Mouse (Mus musculus) adrenal gland (tissue): Measurements from ENCODE around the gene Prr36.

Experiments
- intact Hi-C: fragments of 180-260 bp; cut with DNase I; formaldehyde crosslinking; loops from one replicate; pipeline ENCODE4 v1.15.1; 2025
- long read RNA-seq, 2 experiments: library from polyadenylated mRNA; unstranded; transcript quantifications; one replicate each; pipeline ENCODE4 v2.0.0; 2020; ENCODE audit warnings: borderline replicate concordance in 1 of 2; ENCODE audit not compliant: insufficient replicate concordance in 1 of 2

Gene Prr36
- long read RNA-seq, experiment 1, partial matches to known transcripts: 2 of 3 reads
- long read RNA-seq, experiment 1, other reads (novel, unspliced or antisense): 1 of 3 reads
- long read RNA-seq, experiment 2: 0 reads

DNA sequence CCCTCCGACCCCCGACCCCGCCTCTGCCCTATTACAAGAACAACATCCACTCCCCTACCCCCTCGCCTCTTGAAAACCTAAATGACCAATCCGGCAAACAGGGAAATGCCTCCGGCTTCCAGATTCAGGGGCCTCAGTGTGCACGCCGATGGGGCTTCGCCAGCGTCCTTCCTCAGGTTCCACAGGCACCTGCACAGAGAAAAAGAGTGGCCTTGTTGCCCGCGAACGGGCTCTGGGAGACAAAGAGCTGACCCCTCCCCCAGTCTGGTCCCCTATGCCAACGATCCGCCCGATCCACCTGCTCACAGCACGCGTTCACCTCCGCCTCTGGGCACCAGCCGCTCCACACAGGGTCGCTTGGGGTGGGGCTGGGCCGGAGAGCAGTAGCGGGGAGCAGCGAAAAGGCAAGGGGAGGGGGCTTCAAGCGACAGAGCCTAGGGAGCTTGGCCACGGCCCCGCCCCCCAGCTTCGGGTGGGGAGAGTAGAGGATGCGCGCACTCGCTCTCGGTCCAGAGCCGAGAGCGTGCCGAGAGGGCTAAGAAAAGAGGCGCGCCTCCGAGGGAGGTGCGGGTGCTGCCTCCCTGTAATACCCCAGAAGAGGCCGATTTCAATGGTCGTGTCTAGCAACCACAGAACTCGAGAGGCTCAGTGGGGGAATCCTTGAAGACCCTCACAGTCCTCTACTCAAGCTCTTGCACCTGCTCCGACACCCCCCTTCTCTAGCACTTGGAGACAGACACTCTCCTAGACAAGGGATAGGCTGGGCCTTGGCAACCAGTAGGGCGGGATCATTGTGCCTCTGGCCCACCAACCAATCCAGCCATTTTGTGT lies at the start of gene Prr36:
Gene Prr36, minus strand, starts transcription at position 669 of the 831 bp plus-strand sequence.
- intact Hi-C loops: no loop called here

DNA sequence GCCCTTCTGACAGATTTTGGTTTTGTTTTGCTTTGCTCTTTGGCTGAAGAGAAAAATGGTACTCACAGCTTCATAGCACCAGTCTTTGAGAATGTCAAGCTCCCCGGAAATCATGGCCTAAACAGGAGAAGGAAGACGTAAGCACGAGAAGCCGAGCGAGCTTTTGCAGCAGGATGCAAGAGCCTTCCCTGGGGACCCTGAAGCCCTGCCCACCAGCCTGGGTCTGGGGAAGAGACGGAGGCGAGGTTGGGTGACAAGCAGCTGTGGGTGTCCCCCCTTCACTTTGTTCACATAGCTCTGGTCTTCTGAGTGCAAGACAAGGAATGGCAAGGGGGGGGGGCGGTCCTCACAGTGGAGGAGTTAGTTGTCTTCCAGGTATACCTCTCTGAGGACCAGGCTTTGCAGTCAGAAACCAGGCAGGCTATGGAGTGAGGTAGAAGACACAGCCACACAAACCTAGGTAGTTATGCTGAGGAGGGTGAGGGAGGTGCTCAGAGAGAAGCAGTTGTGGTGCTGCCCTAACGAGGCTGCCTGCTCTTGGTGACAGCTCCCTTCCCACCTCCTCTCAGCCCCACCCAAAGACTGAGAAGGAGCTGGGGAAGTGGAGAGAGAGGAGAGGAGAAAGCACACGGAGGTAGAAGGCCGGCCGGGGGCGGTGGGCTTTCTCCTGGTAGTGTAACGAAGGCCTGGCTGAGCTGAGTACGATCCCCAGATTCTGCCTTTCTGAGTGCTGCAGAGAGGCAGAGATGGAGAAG lies 48.1 kb upstream of the Prr36 start:
- intact Hi-C loops: loop anchor here (10.0 kb wide), 1 partner anchor 249 kb away; no protein-coding TSS in a partner anchor

DNA sequence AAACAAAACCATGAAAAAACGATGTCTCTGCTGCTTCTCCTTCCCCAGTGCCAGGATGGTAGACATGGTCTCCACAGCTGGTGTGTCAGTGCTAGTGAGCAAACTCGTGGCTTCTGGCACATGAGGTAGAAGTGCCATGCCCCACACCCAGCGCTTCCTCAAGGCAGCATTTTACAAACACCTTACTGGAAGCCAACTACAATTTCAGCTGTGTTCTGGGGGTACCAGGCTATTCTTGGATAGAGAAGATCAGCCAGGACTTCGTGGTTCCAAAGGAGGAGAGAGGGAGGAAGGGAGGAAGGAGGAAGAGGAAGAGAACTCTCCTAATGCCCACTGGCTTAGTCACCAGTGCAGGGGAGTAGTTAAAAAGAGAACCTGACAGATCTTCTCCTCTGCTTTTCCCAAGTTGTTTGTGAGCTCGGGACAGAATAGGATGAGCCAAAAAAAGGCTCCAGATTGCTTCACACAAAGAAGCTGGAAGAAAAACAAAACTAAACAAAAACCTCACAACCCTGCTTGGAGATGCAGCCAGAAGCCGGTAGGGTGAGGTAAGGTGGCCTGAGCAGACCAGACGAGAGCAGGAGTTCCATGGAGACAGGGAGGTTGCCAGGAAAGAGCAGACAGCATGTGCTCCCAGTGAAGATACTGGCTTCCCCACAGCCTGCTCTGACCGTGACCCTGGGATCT lies 46.0 kb upstream of the Prr36 start:
- intact Hi-C loops: loop anchor here (10.0 kb wide), 1 partner anchor 252 kb away; no protein-coding TSS in a partner anchor

DNA sequence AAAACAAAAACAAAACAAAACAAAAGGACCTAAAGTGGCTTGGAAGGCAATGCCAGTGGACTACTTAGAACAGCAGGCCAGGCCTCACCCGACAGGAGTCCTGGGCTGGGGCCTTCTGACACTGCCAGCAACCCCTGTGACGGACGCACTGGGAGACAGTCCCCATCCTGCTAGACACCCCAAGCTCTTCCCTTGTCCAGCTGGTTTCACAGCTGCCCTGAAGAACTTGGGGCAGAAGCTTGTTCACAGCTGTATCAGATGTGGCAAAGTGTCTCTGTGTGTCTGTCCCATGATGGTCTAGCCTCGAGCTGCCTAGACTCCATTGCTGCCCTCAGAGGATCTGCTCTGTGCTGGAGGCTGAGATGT lies 42.5 kb upstream of the Prr36 start:
- intact Hi-C loops: loop anchor here (1.0 to 10.0 kb wide), 5 partner anchors 15 to 415 kb away; no protein-coding TSS in a partner anchor

DNA sequence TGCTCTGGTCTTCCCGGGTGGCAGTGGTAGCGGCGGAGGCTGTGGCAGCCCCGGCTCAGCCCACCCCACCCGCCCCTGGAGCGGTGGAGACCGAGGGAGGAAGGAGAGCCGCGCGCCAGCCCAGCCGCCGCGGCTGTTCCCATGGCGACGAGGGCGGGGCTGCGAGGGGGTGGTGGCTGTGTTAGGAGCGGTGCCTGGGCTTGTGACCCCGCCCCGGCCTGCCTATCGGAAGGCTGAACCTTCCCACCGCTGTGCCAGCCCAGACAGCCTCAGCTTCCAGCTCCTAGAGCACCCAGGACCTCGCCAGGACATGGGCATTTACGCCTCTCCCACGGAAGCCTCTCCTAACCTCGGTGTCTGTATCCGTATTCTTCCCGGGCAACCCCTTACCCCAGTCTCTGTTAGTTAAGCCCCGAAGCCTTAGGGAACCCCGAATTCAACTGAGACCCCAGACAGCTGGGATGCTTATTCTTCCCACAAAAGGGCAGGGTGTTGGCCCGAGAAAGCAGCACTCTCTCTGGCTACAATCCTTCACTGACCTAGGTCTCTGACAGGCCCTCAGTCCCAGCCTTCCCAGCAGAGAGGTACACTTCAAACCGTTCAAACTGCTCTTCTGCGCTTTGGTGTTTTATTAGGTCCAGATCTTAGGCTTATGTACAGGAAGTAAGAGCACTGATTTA lies 42.0 kb upstream of the Prr36 start, which contains the start of gene Ctxn1:
Gene Ctxn1, minus strand, starts transcription at position 150 of the 680 bp plus-strand sequence.
- intact Hi-C loops: loop anchor here (1.0 to 10.0 kb wide), 4 partner anchors 15 to 416 kb away; no protein-coding TSS in a partner anchor

DNA sequence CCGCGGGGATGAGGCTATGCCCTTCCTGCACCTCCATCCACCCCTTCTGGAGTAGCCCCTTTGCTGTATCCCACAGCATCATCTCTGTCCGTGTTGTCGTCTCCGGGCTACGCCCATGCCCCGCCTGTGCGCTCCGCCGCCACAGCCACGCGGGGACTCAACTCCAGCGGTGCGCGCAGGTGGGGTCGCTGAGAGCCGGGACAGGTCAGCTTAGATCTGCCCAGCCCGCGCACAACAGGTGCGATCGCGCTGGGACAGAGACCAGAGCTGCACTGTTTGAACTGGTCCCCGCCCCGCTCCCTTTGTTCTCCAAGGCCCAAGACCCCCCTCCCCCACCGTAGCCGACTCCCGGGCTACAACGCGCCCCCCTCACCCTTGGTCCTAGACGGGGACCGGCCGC lies 41.4 kb upstream of the Prr36 start:
- intact Hi-C loops: loop anchor here (1.0 to 10.0 kb wide), 4 partner anchors 16 to 416 kb away; no protein-coding TSS in a partner anchor

DNA sequence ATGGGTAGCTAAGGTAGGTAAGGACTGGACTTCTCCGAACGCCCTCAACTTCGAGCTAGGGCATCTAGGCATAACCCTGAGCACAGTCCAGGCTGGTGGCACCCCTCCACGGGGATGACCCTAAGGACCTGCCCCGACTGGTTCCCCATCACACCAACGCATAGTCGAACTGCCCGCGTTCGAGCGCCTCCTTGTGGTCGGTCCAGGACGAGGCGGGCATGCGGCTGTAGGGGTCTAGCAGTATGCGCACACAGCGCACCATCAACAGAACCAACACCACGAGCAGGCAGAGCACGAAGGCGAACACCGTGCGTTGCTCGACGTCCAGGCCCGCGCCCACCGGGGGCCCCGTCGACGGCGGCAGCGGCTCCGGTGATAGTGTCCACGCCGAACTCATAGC lies 41.0 kb upstream of the Prr36 start:
- intact Hi-C loops: loop anchor here (5.0 to 10.0 kb wide), 3 partner anchors 66 to 417 kb away; no protein-coding TSS in a partner anchor

DNA sequence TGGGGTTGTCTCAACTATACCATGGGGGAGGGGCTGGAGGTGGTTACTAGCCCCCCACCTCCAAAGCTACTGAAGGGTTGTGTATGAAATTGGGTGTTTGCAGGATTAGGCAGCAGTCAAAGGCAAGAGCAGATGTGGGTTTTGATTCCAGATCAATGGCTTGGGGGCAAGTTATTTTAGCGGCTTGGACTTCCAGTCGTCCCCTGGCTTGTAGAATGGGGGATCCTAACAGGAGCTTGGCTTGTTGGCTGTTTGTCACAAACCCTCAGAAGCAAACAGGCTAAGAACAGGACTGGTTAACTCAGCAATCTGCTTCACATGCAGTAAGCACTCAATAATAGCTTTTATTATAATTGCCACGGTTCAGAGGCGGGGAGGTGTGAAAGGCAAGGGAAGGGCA lies 40.1 kb upstream of the Prr36 start:
- intact Hi-C loops: loop anchor here (5.0 to 10.0 kb wide), 3 partner anchors 65 to 417 kb away; no protein-coding TSS in a partner anchor

DNA sequence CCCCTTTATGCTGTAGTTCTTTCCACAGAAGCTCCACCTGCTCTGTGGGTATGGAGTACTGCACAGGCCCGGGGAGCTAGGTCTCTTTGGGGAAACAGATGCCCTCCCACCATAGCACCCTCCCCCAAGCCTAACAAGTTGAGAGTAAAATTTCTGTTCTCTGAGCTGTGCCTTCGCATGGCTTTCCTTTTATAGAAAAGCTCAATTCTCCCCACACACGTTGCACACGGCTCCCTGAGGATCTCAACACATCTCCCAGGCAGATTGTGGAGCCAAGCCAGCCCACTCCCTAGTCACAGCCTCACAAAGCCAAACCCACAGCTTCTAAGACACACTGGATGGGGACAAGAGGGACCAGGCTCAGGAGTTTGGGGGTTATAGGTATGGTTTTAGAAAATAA lies 39.7 kb upstream of the Prr36 start:
- intact Hi-C loops: loop anchor here (5.0 to 10.0 kb wide), 3 partner anchors 65 to 418 kb away; no protein-coding TSS in a partner anchor

DNA sequence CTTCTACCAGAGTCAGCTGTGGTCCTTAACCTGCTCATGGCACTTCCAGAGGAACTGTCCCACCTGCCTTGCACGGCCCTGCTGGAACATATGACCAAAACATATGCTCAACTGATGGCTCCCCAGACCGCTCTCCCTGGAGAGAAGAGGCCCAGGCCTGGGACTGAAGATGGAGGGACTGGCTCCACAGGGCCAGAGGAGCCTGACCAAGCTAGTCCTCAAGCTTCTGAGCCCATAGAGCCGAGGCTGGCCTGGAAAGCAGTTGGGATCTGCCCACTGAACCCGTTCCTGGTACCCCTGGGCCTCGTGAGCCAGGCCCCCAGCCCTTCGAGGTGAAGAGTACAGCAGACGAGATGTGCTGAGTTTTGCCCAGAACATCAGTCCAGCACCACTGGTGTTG lies 38.2 kb upstream of the Prr36 start:
- intact Hi-C loops: loop anchor here (5.0 to 10.0 kb wide), 3 partner anchors 63 to 419 kb away; no protein-coding TSS in a partner anchor

DNA sequence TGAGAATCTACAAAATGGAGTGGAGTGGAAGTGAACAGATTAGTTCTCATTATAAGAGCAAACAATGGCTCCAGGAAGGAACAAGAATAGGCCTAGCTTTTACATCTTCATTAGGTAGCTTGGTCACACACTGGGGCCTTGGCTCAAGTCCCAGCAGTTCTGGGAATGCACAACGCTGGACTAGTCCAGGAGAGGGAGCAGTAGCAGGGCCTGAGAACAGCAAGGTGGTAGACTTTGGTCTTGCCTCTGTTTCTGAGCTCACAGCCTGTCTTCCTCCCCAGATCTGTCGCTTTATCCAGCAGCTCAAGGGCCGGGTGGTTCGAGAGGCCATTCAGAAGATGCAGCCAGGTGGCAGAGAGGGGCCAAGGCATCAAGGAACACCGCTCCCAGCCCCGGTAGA lies 36.7 kb upstream of the Prr36 start:
- intact Hi-C loops: loop anchor here (5.0 to 10.0 kb wide), 2 partner anchors 68 to 421 kb away; no protein-coding TSS in a partner anchor

DNA sequence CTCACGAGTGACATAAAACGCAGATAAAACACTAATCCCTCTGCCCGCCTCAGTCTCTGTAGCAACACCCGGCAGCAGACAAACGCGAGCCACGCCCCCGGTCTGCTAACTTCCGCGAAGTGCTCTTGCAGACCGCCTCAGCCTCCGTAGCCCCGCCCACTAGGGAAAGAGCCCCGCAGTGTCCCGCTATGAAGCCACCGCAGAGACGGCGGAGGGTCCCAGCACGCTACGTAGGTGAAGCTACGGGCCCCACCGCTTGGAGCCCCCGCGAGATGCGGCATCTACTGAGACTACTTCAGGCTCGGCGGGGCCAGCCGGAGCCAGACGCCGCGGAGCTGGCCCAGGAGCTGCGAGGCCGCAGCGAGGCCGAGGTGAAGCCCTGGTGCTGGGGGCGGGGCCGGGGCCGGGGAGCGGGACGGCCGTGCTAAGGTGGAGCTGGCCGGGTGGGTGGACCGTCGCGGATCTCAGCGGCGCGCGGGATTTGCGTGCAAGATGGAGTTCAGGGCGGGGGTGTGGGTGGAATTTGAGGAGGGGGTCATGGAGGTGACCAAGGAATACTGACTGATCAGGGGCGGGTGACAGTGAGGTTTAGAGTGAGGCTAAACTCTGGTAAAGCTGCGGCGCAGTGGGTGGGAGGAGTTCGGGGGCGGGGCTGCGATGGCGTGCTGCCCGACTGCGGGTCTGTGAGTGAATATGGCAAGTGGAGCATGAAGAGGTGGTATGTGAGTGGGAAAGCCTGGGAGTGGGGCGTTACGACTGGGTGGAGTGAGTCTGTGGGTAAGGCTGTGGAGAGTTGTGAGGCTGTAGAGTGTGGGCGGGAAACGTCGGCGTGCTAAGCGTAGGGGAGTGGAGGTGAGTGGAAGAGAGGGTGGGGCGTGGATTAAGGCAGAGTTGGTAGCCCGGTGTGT lies 35.9 kb upstream of the Prr36 start, which contains the start of gene Snapc2:
Gene Snapc2, plus strand, starts transcription at position 147 of the 908 bp plus-strand sequence.
- intact Hi-C loops: loop anchor here (5.0 to 10.0 kb wide), 2 partner anchors 69 to 422 kb away; no protein-coding TSS in a partner anchor

DNA sequence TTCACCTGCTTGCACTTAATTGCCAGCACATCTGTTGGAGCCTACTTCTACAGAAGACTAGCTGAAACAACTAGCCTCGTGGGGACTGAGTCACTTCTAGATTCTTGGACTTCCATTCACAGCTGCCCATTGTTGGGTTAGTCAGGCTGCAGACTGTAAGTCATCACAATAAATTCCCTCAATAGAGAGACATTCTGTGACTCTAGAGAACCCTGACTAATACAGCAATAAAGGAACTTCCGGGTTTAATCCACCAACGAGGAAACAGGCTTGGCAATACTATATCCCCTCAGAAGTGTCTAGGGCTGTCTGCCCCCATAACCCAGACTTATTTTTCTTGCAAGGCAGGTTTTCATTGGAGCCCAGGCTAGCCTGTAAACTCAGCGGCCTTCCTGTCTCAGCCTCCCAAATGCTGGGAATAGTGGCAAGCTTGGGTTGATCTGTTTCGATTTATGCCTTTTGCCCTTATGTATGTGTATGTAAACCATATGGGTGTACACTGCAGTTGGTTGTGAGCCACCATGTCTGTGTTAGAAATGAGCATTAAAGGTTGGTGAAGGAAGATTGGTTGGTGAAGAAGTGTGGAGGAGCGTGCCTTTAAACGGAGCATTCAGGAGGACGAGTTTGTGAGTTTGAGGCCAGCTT lies 35.0 kb upstream of the Prr36 start:
- intact Hi-C loops: loop anchor here (5.0 to 10.0 kb wide), 2 partner anchors 70 to 423 kb away; no protein-coding TSS in a partner anchor

DNA sequence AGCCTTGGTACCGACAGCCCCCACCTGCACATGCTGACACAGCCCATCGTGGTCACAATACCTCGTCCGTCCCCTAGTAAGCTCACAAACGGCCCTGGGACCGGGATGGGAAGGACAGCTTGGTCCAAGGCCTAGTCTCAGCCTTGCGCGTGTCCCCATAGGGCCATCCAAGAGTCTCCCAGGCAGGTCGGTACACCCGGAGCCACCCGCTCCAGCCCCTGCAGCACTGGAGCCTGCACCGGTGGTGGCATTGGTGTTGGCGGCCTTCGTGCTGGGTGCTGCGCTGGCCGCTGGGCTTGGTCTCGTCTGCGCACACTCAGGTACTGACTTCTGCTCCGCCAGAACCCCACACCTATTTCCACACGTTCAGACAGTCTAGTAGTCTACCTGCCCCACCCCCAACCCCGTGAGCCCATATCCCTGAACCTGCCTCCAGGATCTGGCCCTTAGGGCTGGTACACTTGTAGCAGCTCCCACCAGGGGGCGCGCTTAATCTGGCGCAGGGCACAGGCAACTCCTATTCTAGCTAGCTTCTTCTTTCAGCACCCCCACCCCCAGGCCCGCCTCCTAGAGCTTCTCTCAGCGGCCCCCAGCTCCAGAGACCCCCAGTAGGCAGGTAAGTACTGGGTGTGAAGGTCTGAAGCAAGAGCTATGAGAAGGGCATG lies 33.2 kb upstream of the Prr36 start:
- intact Hi-C loops: loop anchor here (5.0 to 10.0 kb wide), 2 partner anchors 72 to 424 kb away; no protein-coding TSS in a partner anchor

DNA sequence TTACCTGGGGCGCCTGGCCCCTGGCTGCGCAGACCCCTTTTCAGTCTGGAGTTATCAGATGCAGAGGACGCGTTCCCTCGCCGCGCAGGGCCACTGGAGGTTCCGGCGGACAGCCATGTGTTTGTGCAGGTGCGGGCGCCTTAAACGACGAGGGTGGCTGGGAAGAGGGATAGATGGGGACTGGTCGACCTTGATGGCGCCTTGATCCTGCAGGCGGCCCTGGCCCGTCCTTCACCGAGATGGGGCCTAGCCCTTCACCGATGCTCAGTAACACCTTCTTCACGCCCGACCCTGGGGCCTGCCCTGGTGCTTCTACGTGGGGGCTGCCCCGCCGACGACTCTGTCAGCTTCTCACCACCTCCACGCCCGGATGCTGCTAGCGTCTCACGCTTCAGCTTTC lies 32.0 kb upstream of the Prr36 start:
- intact Hi-C loops: no loop called here

DNA sequence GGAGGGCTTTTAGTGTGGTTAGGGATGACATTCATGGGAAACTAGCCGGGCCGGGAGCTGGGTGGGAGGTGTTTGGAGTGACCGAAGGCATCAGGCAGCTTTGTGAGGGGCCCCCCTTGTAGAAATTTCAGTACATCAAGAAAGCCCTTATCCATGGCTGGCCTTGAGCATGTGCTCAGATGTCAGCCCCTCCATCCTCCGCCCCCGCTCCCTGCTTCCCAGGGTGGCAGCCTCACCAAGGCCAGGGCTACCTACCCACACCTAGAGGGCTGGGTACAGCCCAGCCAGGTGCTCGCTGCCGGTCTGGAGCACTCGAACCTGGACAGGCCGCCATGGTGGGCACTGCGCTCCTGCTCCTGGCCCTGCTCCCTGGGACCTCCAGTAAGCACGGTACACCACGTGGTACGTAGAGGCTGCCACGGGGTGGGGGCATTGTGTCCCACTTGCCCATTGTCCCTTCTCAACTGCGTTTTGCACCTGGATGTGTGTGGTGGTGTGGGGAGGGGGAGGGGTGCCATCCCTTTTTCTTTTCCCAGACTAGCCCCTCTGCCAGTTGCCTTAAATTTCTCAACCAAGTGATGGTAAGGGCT lies 30.8 kb upstream of the Prr36 start, which contains the start of gene Tgfbr3l:
Gene Tgfbr3l, plus strand, starts transcription at position 264 of the 590 bp plus-strand sequence.
- intact Hi-C loops: no loop called here

DNA sequence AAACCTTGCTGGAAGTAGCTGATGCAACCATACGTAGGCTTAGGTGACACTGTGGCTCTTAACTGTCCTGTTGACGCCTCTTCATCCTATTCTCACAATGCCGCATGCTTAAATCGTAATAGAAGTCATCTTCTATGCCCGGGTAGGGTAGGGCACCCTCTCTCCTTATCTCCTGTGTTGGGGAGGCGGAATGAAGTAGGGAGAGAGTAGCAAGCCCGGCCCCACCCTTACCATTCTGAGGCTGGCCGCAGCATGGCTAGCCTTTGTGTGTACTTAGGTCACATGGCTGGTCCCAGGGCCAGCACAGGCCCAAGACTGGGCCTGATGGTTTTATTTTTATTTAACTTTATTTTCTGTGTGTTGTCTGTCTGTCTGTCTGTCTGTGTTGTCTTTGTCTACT lies 30.0 kb upstream of the Prr36 start:
- intact Hi-C loops: no loop called here
